Mouse (Mus musculus): ENCODE measurements at regions not wholly inside any gene's neighbourhood (a gene's known extent, or its start where the extent isn't known, plus 50 kb on each side); places are given as distances from the start of the nearest gene placed in this dataset.

GRCm38 (mm10) chr1:183962486-183962885, 50.6 kb upstream of the Dusp10 start:
- no peak for DNase-seq (ENCODE audit: low spot score in 2 of 2)

GRCm38 (mm10) chr1:183963286-183963685, 49.8 kb upstream of the Dusp10 start:
- no peak for DNase-seq (ENCODE audit: low spot score in 2 of 2)
